Mouse (Mus musculus): ENCODE data around the gene Pdss2. TPM values are rescaled to one million over a fixed set of nuclear protein-coding genes. Genes with fewer than 3 reads are reported as not detected.

Pdss2 gene
- polyA plus RNA-seq, 1 experiment from 2014 or later = 17.6 TPM

GRCm38 (mm10) chr10:43490846-43491245 lies 269.6 kb downstream of the Pdss2 start:
- Histone ChIP-seq H3K4me2 (replicated peaks; ENCODE audit: low read depth, low read length) (no peak overlapping the region), H3K36me3 (ENCODE audit: control insufficient read depth, insufficient read depth, low read length) (peaks cover 17% of the 10 kb centered on the region), H3K27ac (ENCODE audit: low read depth, low read length) (no peak overlapping the region), H3K4me1 (ENCODE audit: control insufficient read depth, insufficient read depth, low read length) (peaks cover 11% of the 10 kb centered on the region), H3K9me3 (ENCODE audit: control insufficient read depth, low read length) (no peaks in the 10 kb centered on the region), H3K9ac (ENCODE audit: low read depth, low read length) (no peak overlapping the region), H3K27me3 (ENCODE audit: control insufficient read depth, insufficient read depth, low read length) (no peaks in the 10 kb centered on the region), H3K4me3 (ENCODE audit: low read length) (no peak overlapping the region)
- ATAC-seq (ENCODE audit: low FRiP score, low TSS enrichment) = no peak
- 82% methylated on average over 5 of the region's 5 CpGs for WGBS

- WGBS = 93% methylated on average over 4 of the region's 4 CpGs
- H3K4me1 ChIP-seq (ENCODE audit: control insufficient read depth, insufficient read depth, low read length) = no peaks in the 10 kb centered on the region
- no peak overlapping the region for H3K9ac ChIP-seq (ENCODE audit: low read depth, low read length)
- peaks cover 53% of the 10 kb centered on the region for H3K36me3 ChIP-seq (ENCODE audit: control insufficient read depth, insufficient read depth, low read length)
- H3K27me3 ChIP-seq (ENCODE audit: control insufficient read depth, insufficient read depth, low read length) = no peaks in the 10 kb centered on the region
- no peak for ATAC-seq (ENCODE audit: low FRiP score, low TSS enrichment)
- no peaks in the 10 kb centered on the region for H3K9me3 ChIP-seq (ENCODE audit: control insufficient read depth, low read length)
- H3K4me3 ChIP-seq (ENCODE audit: low read length) = no peak overlapping the region
- H3K27ac ChIP-seq (ENCODE audit: low read depth, low read length) = no peak overlapping the region
- H3K4me2 ChIP-seq (replicated peaks; ENCODE audit: low read depth, low read length) = no peak overlapping the region
Observed at GRCm38 (mm10) chr10:43502599-43502998, 281.3 kb downstream of the Pdss2 start.

- Histone ChIP-seq H3K9ac (ENCODE audit: low read depth, low read length) (no peak overlapping the region), H3K4me3 (ENCODE audit: low read length) (no peak overlapping the region), H3K9me3 (ENCODE audit: control insufficient read depth, low read length) (no peaks in the 10 kb centered on the region), H3K4me1 (ENCODE audit: control insufficient read depth, insufficient read depth, low read length) (no peaks in the 10 kb centered on the region), H3K27me3 (ENCODE audit: control insufficient read depth, insufficient read depth, low read length) (no peaks in the 10 kb centered on the region), H3K27ac (ENCODE audit: low read depth, low read length) (no peak overlapping the region), H3K36me3 (ENCODE audit: control insufficient read depth, insufficient read depth, low read length) (peaks cover 44% of the 10 kb centered on the region), H3K4me2 (replicated peaks; ENCODE audit: low read depth, low read length) (no peak overlapping the region)
- WGBS = 100% methylated on average over 1 of the region's 1 CpGs
- ATAC-seq (ENCODE audit: low FRiP score, low TSS enrichment) = no peak
Observed at GRCm38 (mm10) chr10:43504291-43504690, 283.0 kb downstream of the Pdss2 start.

- Histone ChIP-seq H3K27me3 (ENCODE audit: control insufficient read depth, insufficient read depth, low read length) (no peaks in the 10 kb centered on the region), H3K4me3 (ENCODE audit: low read length) (no peak overlapping the region), H3K4me1 (ENCODE audit: control insufficient read depth, insufficient read depth, low read length) (no peaks in the 10 kb centered on the region), H3K27ac (ENCODE audit: low read depth, low read length) (no peak overlapping the region), H3K36me3 (ENCODE audit: control insufficient read depth, insufficient read depth, low read length) (peaks cover 51% of the 10 kb centered on the region), H3K4me2 (replicated peaks; ENCODE audit: low read depth, low read length) (no peak overlapping the region), H3K9ac (ENCODE audit: low read depth, low read length) (no peak overlapping the region), H3K9me3 (ENCODE audit: control insufficient read depth, low read length) (no peaks in the 10 kb centered on the region)
- WGBS = 80% methylated on average over 4 of the region's 4 CpGs
- no peak for ATAC-seq (ENCODE audit: low FRiP score, low TSS enrichment)
Observed at GRCm38 (mm10) chr10:43507051-43507450, 285.8 kb downstream of the Pdss2 start.

GRCm38 (mm10) chr10:43509228-43509627 lies 287.9 kb downstream of the Pdss2 start:
- Histone ChIP-seq H3K27me3 (ENCODE audit: control insufficient read depth, insufficient read depth, low read length) (no peaks in the 10 kb centered on the region), H3K36me3 (ENCODE audit: control insufficient read depth, insufficient read depth, low read length) (peaks cover 55% of the 10 kb centered on the region)

GRCm38 (mm10) chr10:43512976-43513375 lies 291.7 kb downstream of the Pdss2 start:
- Histone ChIP-seq H3K9me3 (ENCODE audit: control insufficient read depth, low read length) (no peaks in the 10 kb centered on the region), H3K27me3 (ENCODE audit: control insufficient read depth, insufficient read depth, low read length) (no peaks in the 10 kb centered on the region), H3K9ac (ENCODE audit: low read depth, low read length) (no peak overlapping the region), H3K36me3 (ENCODE audit: control insufficient read depth, insufficient read depth, low read length) (peaks cover 44% of the 10 kb centered on the region), H3K4me3 (ENCODE audit: low read length) (no peak overlapping the region), H3K27ac (ENCODE audit: low read depth, low read length) (no peak overlapping the region), H3K4me1 (ENCODE audit: control insufficient read depth, insufficient read depth, low read length) (no peaks in the 10 kb centered on the region), H3K4me2 (replicated peaks; ENCODE audit: low read depth, low read length) (no peak overlapping the region)
- ATAC-seq (ENCODE audit: low FRiP score, low TSS enrichment) = no peak
- WGBS = 87% methylated on average over 10 of the region's 10 CpGs

More at GRCm38 (mm10) chr10:43509228-43509627, 287.9 kb downstream of the Pdss2 start:
- Histone ChIP-seq H3K27ac (ENCODE audit: low read depth, low read length) (no peak overlapping the region), H3K4me1 (ENCODE audit: control insufficient read depth, insufficient read depth, low read length) (no peaks in the 10 kb centered on the region), H3K4me2 (replicated peaks; ENCODE audit: low read depth, low read length) (no peak overlapping the region), H3K9ac (ENCODE audit: low read depth, low read length) (no peak overlapping the region), H3K4me3 (ENCODE audit: low read length) (no peak overlapping the region), H3K9me3 (ENCODE audit: control insufficient read depth, low read length) (no peaks in the 10 kb centered on the region)
- WGBS = 92% methylated on average over 7 of the region's 7 CpGs
- no peak for ATAC-seq (ENCODE audit: low FRiP score, low TSS enrichment)

Other genes with a start within 250 kb of the Pdss2 start
- gene Sobp, start 47.0 kb upstream of the Pdss2 start, polyA plus RNA-seq (2014; fragmentation: Nextera tagmentation; extraction: Ambion mirVana) = 3.9 and 4.0 TPM in 2 replicates
- gene 9030612E09Rik, start 46.8 kb upstream of the Pdss2 start, polyA plus RNA-seq (2014; fragmentation: Nextera tagmentation; extraction: Ambion mirVana) = 0.87 and 1.6 TPM in 2 replicates